Mouse (Mus musculus): ENCODE results near the gene Cux2. TPM values are rescaled to one million over a fixed set of nuclear protein-coding genes. Genes with fewer than 3 reads are reported as not detected.
A peak's percentile ranks its signal among the peaks of the same experiment; 100 is the strongest.

Gene Cux2
- total RNA-seq, 2 experiments from 2014 or later, result 36.4 to 39.4 TPM

DNA sequence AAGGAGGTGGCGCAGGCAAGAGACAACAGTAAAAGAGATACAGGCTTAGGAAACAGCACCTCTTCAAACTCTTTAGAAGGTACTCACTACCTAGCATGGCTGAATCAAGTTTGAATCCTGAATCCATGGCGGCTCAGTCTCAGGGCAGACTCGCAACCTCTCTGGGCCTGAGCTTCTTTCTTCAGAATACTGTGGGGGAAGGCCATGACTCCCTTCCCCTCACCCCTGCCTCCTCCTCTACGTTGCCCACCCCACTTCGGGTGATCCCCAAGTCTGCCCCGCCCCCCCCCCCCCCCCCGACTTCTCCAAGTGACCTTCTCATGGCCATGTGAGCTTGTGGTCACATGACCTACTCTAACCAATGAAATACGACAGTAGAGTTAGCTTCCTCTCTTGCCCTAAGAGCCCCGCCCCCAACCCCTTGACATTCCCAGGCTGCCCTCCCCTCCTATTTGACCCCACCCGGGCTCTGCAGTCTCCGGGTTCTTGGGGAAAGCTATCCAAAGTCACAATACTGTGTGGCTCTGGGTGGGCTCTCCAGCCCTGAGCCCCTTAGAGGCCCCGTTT, 10.9 kb upstream of the Cux2 start:
- no peak for DNase-seq (ENCODE audit: low spot score in 2 of 2)

DNA sequence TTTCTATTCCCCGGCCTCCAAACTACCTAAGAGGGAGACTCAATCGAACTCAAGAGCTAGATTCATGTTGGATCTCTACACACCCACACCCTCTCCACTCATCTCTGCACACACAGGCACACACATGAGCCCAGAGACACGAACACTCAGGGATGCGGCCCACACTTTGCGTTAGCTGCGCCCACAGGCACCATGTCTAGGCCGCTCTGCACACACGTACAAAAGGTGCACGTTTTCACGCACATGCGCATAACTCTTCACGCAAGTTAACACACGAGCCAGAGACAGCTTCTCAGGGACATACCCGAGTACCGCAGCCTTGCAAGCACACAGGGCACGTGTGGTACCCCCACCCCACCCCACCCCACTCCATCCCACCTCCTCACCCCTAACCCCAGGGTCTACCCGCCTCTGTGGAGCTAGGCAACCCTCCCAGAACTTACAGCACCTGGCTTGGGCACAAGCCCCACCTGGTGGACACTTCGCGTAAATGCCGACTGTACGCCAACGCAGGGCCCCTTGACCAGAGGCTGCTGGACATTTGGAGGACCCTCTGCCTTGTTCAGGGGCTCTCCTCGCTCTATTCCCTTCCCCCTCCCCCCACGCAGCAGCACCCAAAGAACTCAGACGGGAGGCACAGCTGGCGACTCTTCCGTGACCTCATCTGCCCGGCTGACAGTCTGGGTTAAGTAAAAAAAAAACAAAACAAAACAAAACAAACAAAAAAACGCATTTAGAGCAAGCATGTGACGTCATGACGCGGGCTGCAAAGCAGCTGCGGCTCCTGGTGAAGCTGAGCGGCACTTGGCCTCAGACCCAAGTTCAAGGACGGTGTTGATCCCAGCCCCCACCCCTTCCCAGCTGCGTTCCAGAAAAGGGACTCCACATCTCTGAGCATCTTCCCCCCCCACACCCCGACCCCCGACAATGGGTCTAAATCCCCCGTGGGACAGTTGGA, 9.4 kb upstream of the Cux2 start:
- DNase-seq (ENCODE audit: low spot score in 2 of 2), result no peak

DNA sequence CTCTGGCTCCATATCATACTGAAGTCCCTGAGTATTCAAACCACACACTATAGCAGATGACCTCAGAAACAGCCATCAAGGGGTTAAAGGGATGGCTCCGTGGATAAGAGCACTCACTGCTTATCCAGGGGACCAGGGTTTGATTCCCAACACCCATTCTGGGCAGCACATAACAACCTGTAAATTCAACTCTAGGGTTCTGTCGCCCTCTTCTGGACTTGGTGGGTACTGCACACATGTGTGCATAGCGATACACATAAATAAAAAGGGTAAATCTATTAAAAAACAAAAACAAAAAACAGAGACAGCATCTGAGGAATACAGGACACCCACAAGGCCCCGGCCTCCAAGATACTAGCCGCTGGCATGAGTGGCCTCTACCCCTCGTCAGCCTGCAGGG, 7.7 kb upstream of the Cux2 start:
- DNase-seq (ENCODE audit: low spot score in 2 of 2), result no peak

DNA sequence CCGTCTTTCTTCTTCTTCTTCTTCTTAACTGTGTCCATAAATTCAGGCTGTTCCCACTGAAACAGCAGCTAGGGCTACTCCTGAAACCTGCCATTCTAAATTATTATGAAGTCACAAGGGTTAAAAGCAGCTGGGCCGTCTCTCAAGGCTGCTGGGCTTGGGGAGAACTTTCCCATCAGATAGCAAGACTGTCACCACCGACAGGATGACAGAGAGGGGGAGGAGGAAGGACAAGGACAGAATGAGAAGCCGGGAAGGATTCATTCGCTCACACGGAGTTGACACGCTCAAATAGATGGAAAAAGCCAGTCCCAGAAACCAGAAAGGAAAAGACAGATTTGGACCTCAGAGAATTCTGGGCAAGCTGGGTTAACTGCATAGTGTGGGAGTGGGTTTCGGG, 6.7 kb upstream of the Cux2 start:
- DNase-seq (ENCODE audit: low spot score in 2 of 2), result no peak

DNA sequence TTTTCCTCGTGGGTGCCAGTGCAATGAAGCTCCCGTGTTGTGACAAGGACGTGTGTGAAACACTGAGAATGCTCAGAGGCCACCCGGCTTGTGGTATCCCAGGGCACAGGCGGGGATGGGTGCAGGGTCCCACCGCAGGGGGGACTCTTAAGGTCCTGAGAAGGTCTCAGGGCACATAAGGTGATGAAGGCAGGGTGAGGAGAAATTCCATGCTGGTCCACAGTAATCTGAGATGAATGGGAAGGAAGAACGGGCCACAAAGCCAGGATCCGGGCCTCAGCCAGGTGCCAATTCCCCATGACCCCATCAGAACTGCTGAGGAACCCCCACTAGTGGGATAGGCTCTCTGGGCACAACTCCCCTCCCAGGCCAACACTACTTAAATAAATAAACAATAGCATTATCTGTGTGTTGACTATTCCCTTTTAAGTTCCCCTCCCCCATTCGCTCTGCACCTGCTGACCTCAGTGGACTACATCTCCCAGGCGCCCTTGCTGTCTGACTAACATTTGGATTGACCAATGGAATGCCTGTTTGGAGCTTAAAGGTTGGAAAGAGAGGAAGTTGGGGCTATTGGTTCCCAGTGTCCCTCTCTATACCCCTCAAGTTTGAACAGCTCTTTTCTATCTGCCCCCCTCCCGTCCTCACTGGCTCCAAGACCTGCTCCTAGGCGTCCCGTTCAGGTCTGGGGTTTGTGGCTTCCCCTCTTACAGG, 4.4 kb upstream of the Cux2 start:
- peak in 1 of 2 experiments; percentile 61 for DNase-seq (ENCODE audit: low spot score in 2 of 2)

DNA sequence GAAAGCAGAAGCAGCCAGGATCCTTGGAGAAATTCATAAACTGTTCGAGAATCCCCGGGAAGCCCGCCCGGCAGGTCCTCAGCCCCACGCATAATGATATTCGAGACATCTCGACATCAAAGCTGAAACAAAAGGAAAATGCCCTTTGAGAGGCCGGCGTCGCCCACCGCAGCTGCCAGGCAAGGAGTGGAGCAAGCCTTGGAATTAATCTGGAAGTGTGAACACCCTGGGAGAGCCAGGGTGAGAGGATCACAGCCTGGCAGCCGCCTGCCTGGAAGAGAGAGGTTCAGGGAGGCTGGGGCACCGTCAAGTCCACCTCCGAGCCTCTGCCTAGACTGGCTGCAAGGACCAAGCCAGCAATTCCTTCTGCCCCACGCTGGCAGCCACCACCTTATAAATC, 3.7 kb upstream of the Cux2 start:
- DNase-seq (ENCODE audit: low spot score in 2 of 2), result no peak

DNA sequence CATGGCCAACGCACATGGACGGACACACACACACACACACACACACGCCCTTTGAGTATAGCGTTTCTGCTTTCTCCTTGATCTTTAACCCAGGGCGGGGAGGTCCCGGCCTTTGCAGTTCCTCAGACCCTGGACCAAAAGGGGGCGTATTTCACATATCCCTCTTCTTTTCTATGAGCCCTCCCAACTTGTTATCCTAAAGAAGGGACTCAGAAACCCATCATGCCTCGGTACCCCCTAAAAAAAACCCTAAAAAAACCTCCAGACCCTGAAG, 867 bp upstream of the Cux2 start:
- no peak for DNase-seq (ENCODE audit: low spot score in 2 of 2)

DNA sequence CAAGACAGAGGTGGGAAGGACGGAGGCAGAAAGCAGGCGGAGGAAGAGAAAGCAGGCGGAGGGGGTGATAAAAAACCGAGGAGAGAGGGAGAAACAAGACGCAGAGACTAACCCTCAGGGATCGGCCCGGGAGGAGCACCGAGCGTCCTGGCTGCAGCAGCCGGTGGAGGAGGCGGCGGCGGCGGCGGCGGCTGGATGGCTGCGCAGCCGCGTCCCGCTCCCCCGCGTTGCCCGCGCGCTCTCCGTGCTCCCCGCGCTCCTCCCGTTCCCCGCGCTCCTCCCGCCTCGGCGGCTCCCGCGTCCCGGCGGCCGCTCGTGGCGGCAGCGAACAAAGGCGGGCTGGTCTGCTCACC, 262 bp downstream of the Cux2 start:
- peak in 1 of 2 experiments; percentile 62 for DNase-seq (ENCODE audit: low spot score in 2 of 2)

DNA sequence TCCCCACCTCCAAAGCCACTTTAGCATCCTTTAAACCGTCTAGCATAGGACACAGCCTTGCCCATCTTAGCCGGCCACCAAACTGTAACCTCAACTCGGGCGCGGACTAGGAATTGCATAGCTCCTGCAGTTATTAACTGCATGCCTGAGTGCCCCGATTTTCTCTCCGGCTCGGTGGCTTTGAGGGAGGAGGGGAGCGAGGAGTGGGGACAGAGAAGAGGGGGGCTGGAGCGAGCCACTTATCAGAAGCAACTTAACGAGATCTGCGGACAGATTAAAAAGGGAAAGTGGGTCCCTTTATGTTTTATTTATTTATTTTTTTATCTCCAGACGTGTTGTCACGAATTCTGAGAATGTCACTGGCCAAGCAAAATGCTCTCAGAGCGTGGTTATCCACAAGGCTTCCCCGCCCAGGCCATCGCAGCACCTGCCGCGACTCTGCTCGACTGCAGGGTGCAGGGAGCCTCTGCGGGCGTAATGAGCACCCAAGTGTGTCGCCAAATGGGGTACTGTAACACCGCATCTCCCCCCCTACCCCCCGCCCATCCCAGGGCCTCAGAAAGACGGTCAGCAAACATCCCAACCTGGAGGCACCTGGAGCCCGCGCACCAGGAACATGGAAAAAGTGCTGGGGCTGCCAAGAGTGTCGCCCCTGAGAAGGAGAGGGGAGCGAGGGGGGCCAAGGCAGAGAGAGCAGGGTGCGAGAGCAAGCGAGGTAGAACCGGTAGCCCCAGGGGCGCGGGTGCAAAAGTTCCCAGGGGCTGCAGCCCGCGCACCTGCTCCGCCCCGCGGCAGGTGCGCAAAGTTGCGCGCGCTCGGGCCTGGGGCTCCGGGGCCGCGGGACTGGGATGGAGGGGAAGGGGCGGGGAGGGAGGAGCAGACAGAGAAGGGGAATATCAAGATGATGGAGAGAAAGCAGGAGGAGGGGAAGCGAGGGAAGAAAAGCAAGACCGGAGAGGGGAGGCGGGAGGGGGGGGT, 927 bp downstream of the Cux2 start:
- DNase-seq (ENCODE audit: low spot score in 2 of 2), result no peak

DNA sequence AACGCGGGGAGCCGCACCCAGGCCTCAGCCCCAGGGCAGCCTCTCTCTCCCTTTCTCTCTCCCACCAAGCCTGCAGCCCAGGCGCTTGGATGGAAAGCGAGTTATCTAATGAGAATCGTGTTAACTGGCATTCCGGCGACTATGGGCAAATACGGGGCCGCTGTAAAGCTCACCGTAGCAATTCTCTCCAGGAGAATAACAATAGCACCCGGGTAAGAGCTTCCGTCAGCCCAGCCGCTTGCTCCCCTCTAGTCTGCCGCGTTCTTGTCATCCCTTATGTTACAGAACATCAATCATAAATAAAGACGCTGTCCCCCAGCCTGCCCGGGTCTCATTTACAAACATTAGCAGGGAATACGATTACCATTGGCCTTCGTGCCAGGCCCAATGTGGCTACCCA, 1.6 kb downstream of the Cux2 start:
- no peak for DNase-seq (ENCODE audit: low spot score in 2 of 2)

DNA sequence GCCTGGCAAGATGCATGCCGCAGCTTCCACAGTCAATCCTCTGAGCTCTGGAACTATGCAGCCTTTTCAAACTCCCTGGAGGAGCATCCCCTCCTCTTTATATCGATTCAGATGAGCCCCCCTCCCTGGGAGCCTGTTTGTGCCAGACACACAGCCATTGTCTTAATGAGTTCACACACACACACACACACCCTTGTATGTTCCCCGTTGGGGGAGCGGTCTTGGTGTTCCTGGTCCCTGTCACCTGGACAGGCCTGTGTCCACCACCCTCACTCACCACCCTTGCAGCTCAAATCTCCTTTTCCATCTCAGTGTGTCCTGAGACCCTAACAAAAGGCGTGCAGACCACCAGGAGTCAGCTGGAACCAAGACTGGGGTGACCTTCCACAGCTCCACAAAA, 2.1 kb downstream of the Cux2 start:
- DNase-seq (ENCODE audit: low spot score in 2 of 2), result no peak

DNA sequence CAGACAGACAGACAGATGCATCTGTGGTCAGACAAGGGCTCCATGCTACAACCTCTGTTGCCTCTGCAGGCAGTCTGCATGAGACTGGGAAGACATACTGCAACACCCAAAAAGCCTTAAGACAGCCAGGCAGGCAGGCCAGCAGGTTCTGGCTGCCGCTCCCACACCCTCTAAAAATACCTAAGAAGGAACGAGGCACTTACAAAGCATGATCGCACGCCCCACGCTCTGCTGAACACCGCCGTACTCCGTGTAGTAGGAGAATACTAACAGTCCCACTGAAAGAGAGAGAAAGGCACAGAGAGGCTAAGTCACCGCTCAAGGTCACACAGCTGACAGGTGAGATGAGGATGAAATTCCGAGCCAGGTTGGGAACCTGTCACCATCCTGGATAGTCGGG, 6.3 kb downstream of the Cux2 start:
- no peak for DNase-seq (ENCODE audit: low spot score in 2 of 2)

DNA sequence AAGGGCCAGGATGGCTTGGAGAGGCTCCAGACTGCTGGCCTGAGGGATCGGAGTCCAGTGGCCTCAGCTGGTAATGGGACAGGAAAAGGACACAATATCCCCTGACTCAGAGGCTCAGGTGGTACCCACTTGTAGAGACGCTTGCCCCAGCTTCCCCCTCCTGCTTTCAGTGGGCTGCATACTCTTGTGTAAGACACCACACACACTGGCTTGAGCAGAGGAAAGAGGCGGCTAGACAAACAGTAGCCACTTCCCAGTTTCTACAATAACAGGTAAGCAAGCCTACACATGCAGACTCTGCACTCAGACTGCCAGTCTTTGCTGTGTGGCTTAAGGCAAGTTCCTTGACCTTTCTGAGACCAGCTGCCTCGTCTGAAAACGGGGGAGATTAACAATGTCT, 14.6 kb downstream of the Cux2 start:
- DNase-seq (ENCODE audit: low spot score in 2 of 2), result no peak

DNA sequence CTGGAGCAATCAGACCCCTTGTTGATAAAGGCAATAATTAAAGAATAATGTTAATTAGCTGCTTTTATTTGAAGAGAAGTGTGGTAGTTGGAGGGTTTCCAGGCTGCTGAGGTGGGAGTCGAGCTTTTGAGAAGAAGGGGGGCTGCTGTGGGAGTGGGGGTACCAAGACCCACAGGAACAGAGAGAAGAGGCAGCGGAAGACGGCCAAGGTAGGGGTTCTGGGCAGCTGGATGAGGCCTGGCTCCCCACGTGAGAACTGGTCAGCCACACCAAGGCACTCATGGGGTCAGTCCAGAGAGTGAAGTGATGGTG, 16.8 kb downstream of the Cux2 start:
- no peak for DNase-seq (ENCODE audit: low spot score in 2 of 2)

DNA sequence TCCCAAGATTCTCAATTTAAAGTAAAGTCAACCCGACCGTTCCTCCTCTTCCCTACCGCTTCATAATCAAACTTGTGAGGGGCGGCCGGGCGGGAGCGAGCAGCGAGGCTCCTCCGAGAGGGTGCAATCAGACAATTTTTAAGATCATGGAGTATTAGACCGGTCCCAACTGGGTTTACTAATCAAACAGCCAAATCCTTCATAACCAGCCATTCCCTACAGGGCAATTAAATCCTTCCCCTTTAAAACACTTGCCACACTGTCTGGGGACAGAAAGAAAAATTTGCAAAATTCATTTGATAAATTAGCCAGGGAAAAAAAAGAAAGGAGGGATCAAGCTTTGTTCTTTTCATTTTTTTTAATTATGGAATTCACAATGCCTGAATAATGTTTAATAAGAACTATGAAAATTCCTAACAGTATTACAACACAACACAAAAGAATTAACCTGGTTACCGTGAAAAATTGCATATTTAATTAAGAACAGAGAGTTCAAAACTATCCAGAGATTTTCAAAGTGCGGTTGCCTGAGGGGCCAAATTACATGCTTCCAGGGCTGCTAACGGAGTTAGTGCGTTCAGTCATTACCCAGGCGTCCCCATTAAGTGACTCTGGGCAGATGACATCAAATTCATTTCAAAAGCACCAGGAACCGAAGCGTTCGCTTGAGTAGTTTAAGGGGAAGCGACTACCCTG, 17.3 kb downstream of the Cux2 start:
- DNase-seq (ENCODE audit: low spot score in 2 of 2), result no peak

DNA sequence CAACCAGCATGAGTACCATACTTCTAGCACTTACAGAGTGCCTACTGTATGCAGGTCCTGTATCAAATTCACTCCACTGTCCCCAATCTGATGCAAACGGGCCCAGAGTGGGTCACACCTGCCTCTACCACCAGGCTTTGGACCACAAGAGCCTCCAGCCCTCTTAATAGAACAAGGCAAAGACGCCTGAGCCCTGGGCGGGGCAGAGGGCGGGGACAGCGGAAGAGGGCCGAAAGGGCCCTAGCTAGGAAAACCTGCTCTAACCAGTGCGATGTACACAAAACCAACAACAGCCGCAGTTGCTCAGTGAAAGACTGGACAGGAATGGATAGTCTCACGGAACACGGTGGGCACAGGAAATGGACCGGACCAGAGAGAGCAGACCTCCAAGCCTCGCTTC, 18.8 kb downstream of the Cux2 start:
- no peak for DNase-seq (ENCODE audit: low spot score in 2 of 2)

DNA sequence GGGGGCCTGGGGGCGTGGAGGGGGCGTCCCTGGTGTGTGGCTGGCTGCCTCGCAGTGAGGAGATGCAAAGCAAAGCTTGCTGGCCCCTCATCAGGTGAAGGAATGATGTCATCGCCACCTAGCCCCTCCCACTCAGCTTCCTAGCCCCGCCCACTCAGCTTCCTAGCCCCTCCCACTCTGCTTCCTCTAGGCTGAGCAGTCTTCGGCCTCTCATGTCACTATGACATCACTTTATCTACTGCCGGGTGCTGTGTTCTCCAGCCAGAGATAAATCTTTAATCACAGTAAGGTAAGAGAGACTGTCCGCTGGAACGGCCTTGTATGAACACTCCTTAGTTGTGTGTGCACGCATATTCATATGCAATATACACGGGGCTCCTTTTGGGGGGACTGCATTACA, 19.3 kb downstream of the Cux2 start:
- DNase-seq (ENCODE audit: low spot score in 2 of 2), result no peak

DNA sequence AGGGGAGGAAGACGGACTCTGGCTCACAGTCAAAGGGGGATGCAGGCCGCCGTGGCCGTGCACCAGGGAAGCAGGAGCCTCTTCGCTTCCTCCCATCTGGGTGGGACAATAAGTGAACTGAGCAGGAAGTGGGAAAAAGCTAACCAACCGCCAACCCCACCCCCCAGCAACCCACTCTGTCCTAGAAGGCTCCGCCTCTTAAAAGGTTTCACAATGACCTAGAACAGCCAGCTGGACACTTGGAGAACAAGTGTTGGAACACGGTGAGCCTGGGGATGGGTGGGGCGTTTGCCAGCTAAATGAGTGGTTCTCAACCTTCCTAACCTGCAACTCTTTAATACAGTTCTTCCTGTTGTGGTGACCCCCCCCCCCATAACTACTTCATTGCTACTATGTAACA, 23.1 kb downstream of the Cux2 start:
- DNase-seq (ENCODE audit: low spot score in 2 of 2), result no peak

DNA sequence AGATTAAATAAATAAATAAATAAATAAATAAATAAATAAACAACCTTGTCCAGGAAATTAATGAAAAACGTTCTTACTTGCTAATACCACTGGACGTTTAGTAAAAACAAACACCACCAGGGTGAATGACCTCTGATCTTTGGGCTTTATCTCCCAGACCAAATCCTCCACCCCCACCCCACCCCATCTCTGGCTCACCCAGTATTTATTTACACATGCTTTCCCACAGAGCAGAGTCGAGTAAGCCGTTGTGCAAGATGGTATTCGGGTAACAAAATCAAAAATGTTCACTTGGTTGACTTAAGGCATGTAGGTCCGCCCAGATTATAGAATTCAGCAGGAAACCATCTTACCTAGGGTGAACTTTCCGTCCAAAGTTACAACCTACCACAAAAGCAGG, 23.6 kb downstream of the Cux2 start:
- no peak for DNase-seq (ENCODE audit: low spot score in 2 of 2)

DNA sequence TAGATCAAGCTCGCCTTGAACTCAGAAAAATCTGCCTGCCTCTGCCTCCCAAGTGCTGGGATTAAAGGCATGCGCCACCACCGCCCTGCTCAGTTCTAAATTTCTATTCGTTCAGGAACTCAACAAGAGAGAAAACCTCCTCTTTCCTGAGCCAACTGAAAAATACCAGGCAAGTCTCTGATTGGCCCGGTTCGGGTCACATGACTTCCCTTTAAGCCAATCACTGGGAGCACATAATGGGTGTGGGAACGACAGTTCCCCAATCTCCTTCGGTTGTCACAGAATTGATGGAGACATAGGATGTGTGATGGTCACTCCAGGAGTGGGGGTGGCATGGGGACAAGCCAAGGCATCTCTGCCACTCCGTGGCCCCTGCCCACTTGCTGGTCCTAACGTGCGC, 24.8 kb downstream of the Cux2 start:
- no peak for DNase-seq (ENCODE audit: low spot score in 2 of 2)

DNA sequence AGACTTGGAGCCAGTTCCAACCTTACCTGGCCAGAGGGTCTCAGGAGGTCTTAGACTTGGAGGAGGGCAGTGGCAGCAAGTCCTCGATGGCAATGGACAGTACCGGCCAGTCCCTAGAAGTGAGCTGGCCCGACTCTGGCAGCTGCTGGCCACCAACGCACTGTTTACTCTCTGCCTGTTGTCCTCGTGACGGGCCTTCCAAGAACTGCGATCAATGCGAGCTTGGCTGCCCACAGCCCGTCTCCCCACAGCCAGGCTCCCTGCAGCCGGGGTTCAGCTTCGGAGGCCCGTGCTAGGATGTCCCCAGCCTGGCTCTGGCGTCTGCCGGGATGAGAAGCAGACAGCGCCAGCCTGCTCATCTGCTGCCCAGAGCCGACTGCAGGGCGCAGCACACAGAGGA, 30.6 kb downstream of the Cux2 start:
- DNase-seq (ENCODE audit: low spot score in 2 of 2), result peak in 1 of 2 experiments; percentile 16

Data from layer of hippocampus, postnatal 14 days (tissue).